Mouse (Mus musculus): ENCODE measurements around the gene Rpl4. TPM values are rescaled to one million over a fixed set of nuclear protein-coding genes. Genes with fewer than 3 reads are reported as not detected.
"Not testable (repeated sequence)": the region's sequence is repeated elsewhere in the genome, so short reads cannot be mapped to it uniquely, and the experiment has no call there.

The Rpl4 gene
- total RNA-seq, 2 experiments from 2014 or later = 475 to 553 TPM

DNA sequence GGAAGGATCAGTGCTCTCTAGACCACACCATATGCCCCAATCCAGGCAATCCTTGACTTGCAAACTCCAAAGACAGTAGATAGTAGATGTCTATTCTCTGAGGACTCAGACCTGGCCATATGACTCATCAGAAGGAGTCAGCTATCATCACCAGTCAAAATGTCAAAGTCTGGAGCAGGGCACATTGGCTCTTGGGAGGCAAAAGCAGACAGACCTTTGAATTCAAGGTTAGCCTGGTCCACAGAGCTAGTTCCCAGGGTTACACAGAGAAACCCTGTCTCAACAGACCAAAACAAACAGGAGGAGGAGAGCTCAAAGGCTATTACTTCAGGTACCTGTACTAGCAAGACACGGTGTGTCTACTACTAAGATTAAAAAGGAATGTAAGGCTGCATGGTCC lies 20.7 kb downstream of the Rpl4 start:
- DNase-seq (ENCODE audit: low spot score in 2 of 2) = no peak
- intact Hi-C loops (cut with DNase I) = no loop called here

- intact Hi-C loops (cut with DNase I) = no loop called here
- peak; percentile 74 to 81 for DNase-seq (ENCODE audit: low spot score in 2 of 2)
Measured at GRCm38 (mm10) chr9:64195554-64195953, 22.4 kb downstream of the Rpl4 start.

DNA sequence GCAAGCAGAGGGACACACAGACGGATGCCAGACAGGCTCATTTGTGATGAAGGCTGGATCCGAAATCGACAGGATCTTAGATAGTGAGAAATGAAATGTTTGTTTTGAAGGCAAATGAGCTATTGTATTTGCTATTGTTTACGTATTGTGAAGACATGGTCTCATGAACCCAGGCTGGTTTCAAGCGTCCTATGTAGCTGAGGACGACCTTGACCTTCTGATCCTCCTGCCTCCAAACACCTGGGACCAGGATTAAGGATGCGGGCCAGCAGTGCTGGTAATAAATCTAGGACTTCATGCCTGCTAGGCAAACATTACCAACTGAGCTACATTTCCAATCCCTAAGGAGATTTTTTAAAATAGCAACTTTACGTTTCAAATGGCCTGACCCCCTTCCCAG lies 24.3 kb downstream of the Rpl4 start:
- no peak for DNase-seq (ENCODE audit: low spot score in 2 of 2)
- intact Hi-C loops (cut with DNase I) = no loop called here

- intact Hi-C loops (cut with DNase I) = no loop called here
- no peak for DNase-seq (ENCODE audit: low spot score in 2 of 2)
Measured at GRCm38 (mm10) chr9:64198068-64198762, 25.0 kb downstream of the Rpl4 start.

- DNase-seq (ENCODE audit: low spot score in 2 of 2); intact Hi-C loops (cut with DNase I): not testable (repeated sequence)
Measured at GRCm38 (mm10) chr9:64198763-64199418, 25.7 kb downstream of the Rpl4 start.

GRCm38 (mm10) chr9:64199897-64200296 lies 26.7 kb downstream of the Rpl4 start:
- intact Hi-C loops (cut with DNase I) = no loop called here
- no peak for DNase-seq (ENCODE audit: low spot score in 2 of 2)

DNA sequence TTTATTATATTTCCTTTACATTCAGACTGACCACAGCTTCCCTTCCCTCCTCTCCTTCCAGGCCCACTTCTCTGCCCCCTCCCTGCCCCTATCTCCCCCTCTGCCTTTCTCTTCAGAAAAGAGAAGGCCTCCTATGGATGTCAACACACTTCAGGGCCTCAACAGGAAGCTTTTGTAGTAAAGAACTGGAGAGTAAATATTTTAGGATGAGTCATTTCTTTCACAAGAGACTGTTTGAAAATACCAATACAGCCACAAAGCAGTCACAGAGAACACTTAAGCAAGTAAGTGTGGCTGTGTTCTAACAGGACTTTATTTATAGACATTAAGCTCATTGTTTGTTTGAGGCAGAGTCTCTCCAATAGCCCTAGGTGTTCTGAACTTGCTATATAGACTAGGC lies 29.2 kb downstream of the Rpl4 start:
- DNase-seq (ENCODE audit: low spot score in 2 of 2) = no peak
- intact Hi-C loops (cut with DNase I) = no loop called here

- intact Hi-C loops (cut with DNase I) = no loop called here
- DNase-seq (ENCODE audit: low spot score in 2 of 2) = no peak
Measured at GRCm38 (mm10) chr9:64202866-64203265, 29.7 kb downstream of the Rpl4 start.

DNA sequence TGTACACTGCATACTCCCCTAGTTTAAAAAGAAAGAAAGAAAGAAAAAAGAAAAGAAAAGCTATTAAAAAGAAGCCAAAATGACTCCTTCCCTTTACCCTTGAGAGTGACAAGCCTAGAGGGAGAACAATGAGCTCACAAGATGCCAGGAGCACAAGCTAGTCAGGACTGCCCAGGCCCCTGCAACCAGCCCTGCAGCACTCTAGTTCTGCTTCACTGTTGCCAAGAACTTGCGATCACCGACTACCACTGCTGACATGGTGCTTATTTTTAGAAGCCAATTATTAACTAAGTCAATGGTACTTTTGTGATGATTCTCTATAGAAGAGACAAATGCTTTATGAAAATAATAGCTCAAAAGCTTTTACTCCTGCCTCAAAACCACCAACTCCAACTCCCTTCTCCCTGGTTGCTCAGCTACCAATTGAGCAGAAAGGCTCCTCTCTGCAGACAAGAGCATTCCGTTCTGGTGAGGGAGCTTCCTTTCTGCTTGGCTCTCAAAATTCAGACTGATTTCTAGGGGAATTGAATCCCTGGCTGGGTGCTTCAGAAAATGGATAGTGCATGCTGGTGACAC lies 34.4 kb downstream of the Rpl4 start:
- no peak for DNase-seq (ENCODE audit: low spot score in 2 of 2)
- intact Hi-C loops (cut with DNase I) = no loop called here

DNA sequence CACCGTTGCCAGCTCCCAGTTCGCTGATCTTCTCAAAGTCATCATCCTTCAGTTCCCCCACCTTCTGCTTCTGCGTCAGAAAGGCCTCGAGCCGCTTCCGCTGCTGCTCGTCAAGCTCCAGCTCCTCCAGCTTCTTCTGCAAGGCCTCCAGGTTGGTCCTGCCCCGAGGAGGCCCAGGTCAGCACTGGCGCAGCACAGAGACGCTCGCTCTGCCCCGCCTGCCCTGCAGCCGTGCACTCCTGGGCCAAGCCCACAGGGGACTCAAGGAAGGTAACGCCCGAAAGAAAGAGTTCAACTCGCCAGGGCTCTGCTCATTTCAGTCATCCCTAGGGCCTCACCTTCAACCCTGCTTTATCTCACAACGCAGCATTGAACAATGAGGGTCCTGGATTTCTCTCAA lies 41.3 kb downstream of the Rpl4 start:
- no peak for DNase-seq (ENCODE audit: low spot score in 2 of 2)
- intact Hi-C loops (cut with DNase I) = no loop called here

DNA sequence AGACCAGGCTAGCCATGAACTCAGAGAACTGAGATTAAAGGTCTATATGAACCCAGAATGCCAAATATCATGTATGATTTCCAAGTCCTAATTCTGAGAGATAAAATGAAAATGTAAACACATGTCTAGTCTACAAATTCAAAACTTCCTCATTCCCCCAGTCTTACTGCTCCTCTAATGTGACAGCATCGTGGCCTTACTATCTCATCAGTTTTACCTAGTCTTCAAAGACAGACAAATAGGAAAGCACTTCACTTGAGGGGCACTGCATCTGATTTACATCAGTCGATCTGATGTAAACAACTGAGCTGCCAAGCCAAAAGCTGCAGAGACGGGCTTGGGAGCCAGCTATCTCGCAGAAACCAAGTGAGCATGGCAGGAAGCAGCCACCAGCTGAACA lies 42.9 kb downstream of the Rpl4 start:
- intact Hi-C loops (cut with DNase I) = loop anchor here (5.0 kb wide), 1 partner anchor 36 kb away; the partner anchor contains the start of gene Map2k1
- DNase-seq (ENCODE audit: low spot score in 2 of 2) = no peak

DNA sequence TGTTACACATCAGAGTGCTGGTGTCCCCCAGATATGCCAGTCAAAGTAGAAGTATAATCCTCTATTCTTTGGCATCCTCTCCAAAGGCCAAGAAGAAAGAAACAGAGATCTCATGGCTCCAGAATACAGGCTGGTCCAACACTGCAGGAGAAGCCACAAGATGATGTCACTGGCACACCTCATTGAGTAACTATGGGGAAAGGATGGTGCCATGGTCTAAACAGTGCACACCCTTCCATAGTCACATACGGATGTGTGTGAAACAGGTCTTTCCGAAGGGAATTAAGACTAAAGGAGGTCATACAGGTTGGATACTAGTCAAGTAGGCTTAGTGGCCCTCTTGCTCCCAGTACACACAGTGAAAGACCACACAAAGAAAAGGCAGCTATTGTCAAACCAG lies 43.5 kb downstream of the Rpl4 start:
- DNase-seq (ENCODE audit: low spot score in 2 of 2) = no peak
- intact Hi-C loops (cut with DNase I) = loop anchor here (5.0 kb wide), 1 partner anchor 36 kb away; the partner anchor contains the start of gene Map2k1

DNA sequence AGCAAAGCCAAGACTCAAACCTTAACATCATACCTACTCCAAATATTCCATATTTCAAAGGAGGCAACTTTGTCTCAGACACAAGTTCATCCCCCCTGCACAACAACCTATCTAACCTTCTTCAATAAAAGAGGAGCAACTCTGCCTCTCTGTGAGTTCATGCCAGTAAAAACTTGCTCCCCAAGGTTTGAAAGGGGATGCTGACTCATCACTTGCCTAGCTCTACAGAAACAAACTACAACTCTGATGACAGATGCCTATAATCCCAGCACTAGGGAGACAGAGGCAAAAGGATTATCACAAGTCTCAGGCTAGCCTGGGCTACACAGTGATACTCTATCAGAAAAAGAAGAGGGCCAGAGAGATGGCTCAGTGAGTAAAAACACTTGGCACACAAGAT lies 44.7 kb downstream of the Rpl4 start:
- intact Hi-C loops (cut with DNase I) = loop anchor here (5.0 kb wide), 1 partner anchor 34 kb away; the partner anchor contains the start of gene Map2k1
- DNase-seq (ENCODE audit: low spot score in 2 of 2) = no peak

DNA sequence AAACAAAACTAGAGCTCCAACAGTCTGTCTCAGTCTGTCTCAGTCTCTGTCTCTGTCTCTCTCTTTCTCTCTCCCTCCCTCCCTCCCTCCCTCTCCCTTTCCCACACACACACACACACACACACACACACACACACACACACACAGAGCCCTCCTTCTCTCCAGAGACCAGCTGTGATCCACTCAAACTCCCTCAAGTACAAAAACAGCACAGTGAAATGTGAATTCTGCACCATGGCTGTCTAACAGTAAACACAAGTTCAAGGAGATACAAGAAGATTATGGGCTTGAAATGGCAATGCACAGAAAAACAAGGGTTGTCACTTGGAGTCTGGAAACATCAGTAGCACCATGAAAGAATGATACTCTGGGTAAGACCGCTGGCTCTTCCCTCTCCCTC lies 46.1 kb downstream of the Rpl4 start:
- DNase-seq (ENCODE audit: low spot score in 2 of 2) = no peak
- intact Hi-C loops (cut with DNase I) = loop anchor here (5.0 kb wide), 1 partner anchor 33 kb away; the partner anchor contains the start of gene Map2k1

DNA sequence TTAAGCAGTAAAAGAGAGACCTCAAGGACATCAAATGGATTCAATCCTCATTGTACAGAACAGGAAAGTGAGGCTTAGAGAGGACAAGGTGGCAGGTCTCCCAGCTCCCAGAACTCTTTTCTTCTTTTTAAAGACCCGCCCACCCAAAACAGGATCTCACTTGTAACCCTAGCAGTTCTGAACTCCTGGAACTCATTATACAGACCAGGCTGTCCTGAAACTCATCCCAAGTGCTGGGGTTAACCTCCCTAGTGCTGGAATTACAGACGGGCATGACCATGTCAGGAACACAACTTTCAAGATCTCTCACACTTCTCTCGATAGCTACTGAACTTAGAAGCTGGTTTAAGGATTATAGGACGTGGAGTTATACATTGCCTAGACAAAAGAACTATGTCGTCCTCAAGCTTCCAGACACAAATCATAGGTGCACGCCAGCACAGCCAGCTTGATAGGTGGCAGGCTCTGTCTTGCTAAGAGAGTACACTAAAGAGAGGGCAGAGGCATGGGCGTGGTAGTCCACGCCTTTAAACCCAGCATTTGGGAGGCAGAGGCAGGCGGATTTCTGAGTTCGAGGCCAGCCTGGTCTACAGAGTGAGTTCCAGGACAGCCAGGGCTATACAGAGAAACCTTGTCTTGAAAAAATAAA lies 46.7 kb downstream of the Rpl4 start:
- DNase-seq (ENCODE audit: low spot score in 2 of 2) = no peak
- intact Hi-C loops (cut with DNase I) = loop anchor here (5.0 kb wide), 1 partner anchor 32 kb away; the partner anchor contains the start of gene Map2k1

DNA sequence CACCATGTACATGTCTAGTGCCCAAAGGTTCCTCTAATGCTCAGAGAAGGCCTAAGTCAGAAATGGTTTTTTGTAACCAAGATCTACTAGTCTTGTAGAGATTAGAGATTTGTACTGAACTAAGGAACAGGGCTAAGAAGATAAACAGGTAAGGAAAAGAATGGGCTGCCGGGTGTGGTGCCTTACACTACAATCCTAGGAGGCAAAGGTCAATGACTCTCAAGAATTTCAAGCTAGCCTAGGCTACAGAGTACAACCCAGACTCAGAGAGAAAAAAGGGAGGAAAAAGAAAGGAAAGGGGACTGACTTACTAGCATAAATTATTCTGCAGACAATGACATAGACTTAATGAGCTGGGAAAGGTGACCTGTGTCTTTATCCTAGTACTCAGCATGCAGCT lies 47.4 kb downstream of the Rpl4 start:
- no peak for DNase-seq (ENCODE audit: low spot score in 2 of 2)
- intact Hi-C loops (cut with DNase I) = no loop called here

DNA sequence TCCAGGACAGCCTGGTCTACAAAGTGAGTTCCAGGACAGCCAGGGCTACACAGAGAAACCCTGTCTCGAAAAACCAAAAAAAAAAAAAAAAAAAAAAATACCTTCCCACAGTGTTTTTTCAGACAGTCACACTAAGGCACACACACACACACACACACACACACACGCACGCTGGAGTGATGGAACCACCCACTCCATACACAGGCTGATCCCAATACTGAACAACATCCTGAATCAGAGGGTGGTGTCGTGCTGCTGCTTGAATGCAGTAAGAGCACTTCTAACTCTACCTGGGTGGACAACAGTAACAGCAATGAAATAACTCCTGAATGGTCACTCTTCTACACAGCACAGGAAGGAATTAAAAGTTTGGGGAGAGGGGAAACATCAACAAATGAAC lies 48.3 kb downstream of the Rpl4 start:
- intact Hi-C loops (cut with DNase I) = no loop called here
- DNase-seq (ENCODE audit: low spot score in 2 of 2) = no peak

GRCm38 (mm10) chr9:64222098-64222497 lies 48.9 kb downstream of the Rpl4 start:
- intact Hi-C loops (cut with DNase I) = no loop called here
- no peak for DNase-seq (ENCODE audit: low spot score in 2 of 2)

- DNase-seq (ENCODE audit: low spot score in 2 of 2) = no peak
- intact Hi-C loops (cut with DNase I) = no loop called here
Measured at GRCm38 (mm10) chr9:64225805-64226204, 52.6 kb downstream of the Rpl4 start.

DNA sequence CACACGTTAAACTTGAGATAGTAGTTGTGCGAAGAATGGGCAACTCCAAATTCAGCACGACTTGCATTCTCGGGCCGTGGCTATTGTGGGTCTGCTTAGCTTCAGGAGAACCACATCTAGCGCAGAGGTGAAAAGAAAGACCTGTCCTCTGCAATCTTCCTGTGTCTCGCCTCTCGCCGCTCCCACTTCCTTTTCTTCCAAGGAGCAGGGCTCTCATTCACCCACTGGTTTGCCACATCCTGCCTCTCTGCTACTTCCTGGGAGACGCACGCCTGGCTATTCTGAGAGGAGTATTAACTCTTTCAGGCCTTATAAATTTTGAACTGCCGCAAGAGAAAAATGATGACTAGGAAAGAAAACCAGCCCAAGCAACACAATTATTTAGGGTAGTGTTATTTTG lies 54.6 kb downstream of the Rpl4 start:
- intact Hi-C loops (cut with DNase I) = no loop called here
- DNase-seq (ENCODE audit: low spot score in 2 of 2) = no peak
